Mouse (Mus musculus): ENCODE data around the gene Irf4. TPM values are rescaled to one million over a fixed set of nuclear protein-coding genes. Genes with fewer than 3 reads are reported as not detected.

Irf4 gene
- polyA plus RNA-seq, 1 experiment: 5.0 TPM

DNA sequence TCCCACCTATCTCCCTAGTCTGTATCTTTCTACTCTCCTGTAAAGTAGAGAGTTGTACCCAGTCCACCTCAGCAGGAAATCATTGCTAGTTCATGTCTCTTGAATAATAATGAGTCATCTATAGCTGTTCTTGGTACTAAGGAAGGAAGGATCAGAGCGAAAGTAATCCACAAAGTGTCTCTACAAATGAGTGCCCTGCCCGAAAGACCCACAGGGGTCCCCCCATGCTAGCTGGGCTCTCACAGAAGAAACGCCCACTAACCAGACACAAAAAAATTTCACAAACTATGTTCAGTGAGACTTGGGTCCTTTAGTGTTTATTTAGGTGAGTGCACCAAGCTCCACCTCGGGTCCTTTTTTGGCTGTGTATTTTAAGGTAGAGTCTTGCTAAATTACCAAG lies 5.0 kb downstream of the Irf4 start:
- no peaks in the 10 kb centered on the region; the same call in 1 of the 2 replicates for H3K4me1 ChIP-seq (ENCODE audit: control insufficient read depth, insufficient read depth, insufficient read length, low read length)
- no peak overlapping the region for H3K27ac ChIP-seq (ENCODE audit: insufficient read depth, low read depth, low read length)
- peaks cover 18% of the 10 kb centered on the region for H3K27me3 ChIP-seq (ENCODE audit: control insufficient read depth, insufficient read depth, low read length)
- WGBS: 78% methylated on average over 4 of the region's 4 CpGs
- TF ChIP-seq CTCF (IDR thresholded peaks at IDR 0.05; ENCODE audit: extremely low read depth, insufficient read length, insufficient replicate concordance, low read depth, low read length) (no peak), POLR2A (IDR thresholded peaks at IDR 0.05; ENCODE audit: low read depth, low read length) (no peak)
- H3K4me3 ChIP-seq (ENCODE audit: low read depth, low read length): no peak overlapping the region
- no peaks in the 10 kb centered on the region for H3K36me3 ChIP-seq (ENCODE audit: control insufficient read depth, insufficient read depth, low read length)

GRCm38 (mm10) chr13:30754825-30755476 lies 5.9 kb downstream of the Irf4 start:
- H3K36me3 ChIP-seq (ENCODE audit: control insufficient read depth, insufficient read depth, low read length): no peaks in the 10 kb centered on the region
- no peaks in the 10 kb centered on the region; the same call in 1 of the 2 replicates for H3K4me1 ChIP-seq (ENCODE audit: control insufficient read depth, insufficient read depth, insufficient read length, low read length)
- TF ChIP-seq CTCF (IDR thresholded peaks at IDR 0.05; ENCODE audit: extremely low read depth, insufficient read length, insufficient replicate concordance, low read depth, low read length) (no peak), POLR2A (IDR thresholded peaks at IDR 0.05; ENCODE audit: low read depth, low read length) (no peak)
- 56% methylated on average over 10 of the region's 10 CpGs for WGBS
- H3K27me3 ChIP-seq (ENCODE audit: control insufficient read depth, insufficient read depth, low read length): peaks cover 11% of the 10 kb centered on the region
- H3K27ac ChIP-seq (ENCODE audit: insufficient read depth, low read depth, low read length): no peak overlapping the region
- no peak overlapping the region for H3K4me3 ChIP-seq (ENCODE audit: low read depth, low read length)

DNA sequence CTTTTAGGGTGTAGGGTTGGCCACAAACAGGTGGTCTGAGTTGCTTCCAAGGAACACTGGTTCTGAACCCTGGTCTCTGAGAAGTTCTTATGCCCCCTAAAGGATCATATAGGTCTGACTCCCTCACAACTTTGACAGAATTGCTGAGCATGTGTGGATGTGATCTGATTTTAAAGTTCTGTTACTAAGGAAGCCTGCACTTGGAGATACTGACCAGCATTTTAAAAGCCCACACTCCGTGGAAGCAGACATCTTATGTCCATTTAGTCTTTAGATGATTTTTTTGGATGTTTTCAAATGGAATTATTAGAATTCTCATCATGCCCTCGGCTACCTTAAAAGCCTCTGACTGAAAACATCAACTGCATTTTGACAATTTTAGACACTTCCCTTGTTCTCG lies 6.6 kb downstream of the Irf4 start:
- 67% methylated on average over 3 of the region's 3 CpGs for WGBS
- TF ChIP-seq POLR2A (IDR thresholded peaks at IDR 0.05; ENCODE audit: low read depth, low read length) (no peak), CTCF (IDR thresholded peaks at IDR 0.05; ENCODE audit: extremely low read depth, insufficient read length, insufficient replicate concordance, low read depth, low read length) (no peak)
- Histone ChIP-seq H3K27ac (ENCODE audit: insufficient read depth, low read depth, low read length) (no peak overlapping the region), H3K27me3 (ENCODE audit: control insufficient read depth, insufficient read depth, low read length) (peaks cover 6% of the 10 kb centered on the region), H3K36me3 (ENCODE audit: control insufficient read depth, insufficient read depth, low read length) (no peaks in the 10 kb centered on the region), H3K4me1 (ENCODE audit: control insufficient read depth, insufficient read depth, insufficient read length, low read length) (no peaks in the 10 kb centered on the region; the same call in 1 of the 2 replicates), H3K4me3 (ENCODE audit: low read depth, low read length) (no peak overlapping the region)

DNA sequence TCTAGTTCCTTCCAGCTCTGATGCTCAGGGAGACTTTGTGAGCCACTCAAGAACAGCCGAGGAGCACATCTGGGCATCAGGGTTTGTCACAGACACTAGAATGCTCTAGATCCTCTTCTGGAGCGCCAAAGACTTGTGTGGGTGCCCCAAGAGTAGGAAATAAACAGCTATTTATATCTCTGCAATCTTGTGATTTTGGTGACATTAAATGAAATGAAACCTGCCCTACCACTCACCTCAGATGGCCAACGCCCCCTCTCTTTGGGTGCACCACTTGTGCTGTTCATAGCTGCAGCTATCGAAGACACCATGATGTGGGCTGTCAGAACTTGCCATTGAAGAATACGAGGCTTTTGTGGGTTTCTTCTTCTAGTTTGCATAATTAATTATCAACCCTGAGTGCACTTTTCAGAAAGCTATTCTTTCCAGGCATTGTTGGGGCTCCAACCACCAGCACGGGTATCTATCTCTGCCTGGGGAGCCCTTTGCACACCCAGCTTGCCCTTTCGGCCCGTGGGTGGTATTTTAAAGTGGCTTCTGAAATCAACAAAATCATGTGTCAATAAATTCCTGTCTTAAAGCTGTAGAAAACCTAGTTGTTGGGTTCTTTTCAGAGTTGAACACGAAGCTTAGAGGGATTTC lies 7.1 kb downstream of the Irf4 start:
- TF ChIP-seq POLR2A (IDR thresholded peaks at IDR 0.05; ENCODE audit: low read depth, low read length) (no peak), CTCF (IDR thresholded peaks at IDR 0.05; ENCODE audit: extremely low read depth, insufficient read length, insufficient replicate concordance, low read depth, low read length) (no peak)
- 70% methylated on average over 9 of the region's 9 CpGs for WGBS
- Histone ChIP-seq H3K27me3 (ENCODE audit: control insufficient read depth, insufficient read depth, low read length) (0 out of 2 replicates have a peak, but pooled peaks cover 2% of the 10 kb centered on the region), H3K4me1 (ENCODE audit: control insufficient read depth, insufficient read depth, insufficient read length, low read length) (no peaks in the 10 kb centered on the region; the same call in 1 of the 2 replicates), H3K36me3 (ENCODE audit: control insufficient read depth, insufficient read depth, low read length) (no peaks in the 10 kb centered on the region), H3K27ac (ENCODE audit: insufficient read depth, low read depth, low read length) (no peak overlapping the region), H3K4me3 (ENCODE audit: low read depth, low read length) (no peak overlapping the region)

GRCm38 (mm10) chr13:30757264-30757900 lies 8.4 kb downstream of the Irf4 start:
- Histone ChIP-seq H3K4me3 (ENCODE audit: low read depth, low read length) (no peak overlapping the region), H3K27me3 (ENCODE audit: control insufficient read depth, insufficient read depth, low read length) (no peaks in the 10 kb centered on the region), H3K27ac (ENCODE audit: insufficient read depth, low read depth, low read length) (no peak overlapping the region), H3K4me1 (ENCODE audit: control insufficient read depth, insufficient read depth, insufficient read length, low read length) (no peaks in the 10 kb centered on the region; the same call in 1 of the 2 replicates), H3K36me3 (ENCODE audit: control insufficient read depth, insufficient read depth, low read length) (no peaks in the 10 kb centered on the region)
- TF ChIP-seq CTCF (IDR thresholded peaks at IDR 0.05; ENCODE audit: extremely low read depth, insufficient read length, insufficient replicate concordance, low read depth, low read length) (no peak), POLR2A (IDR thresholded peaks at IDR 0.05; ENCODE audit: low read depth, low read length) (no peak)
- 74% methylated on average over 14 of the region's 14 CpGs for whole genome bisulfite sequencing

GRCm38 (mm10) chr13:30758789-30759381 lies 9.9 kb downstream of the Irf4 start:
- no peak overlapping the region for H3K27ac ChIP-seq (ENCODE audit: insufficient read depth, low read depth, low read length)
- H3K4me1 ChIP-seq (ENCODE audit: control insufficient read depth, insufficient read depth, insufficient read length, low read length): no peaks in the 10 kb centered on the region; the same call in 1 of the 2 replicates
- TF ChIP-seq POLR2A (IDR thresholded peaks at IDR 0.05; ENCODE audit: low read depth, low read length) (no peak), CTCF (IDR thresholded peaks at IDR 0.05; ENCODE audit: extremely low read depth, insufficient read length, insufficient replicate concordance, low read depth, low read length) (no peak)
- H3K36me3 ChIP-seq (ENCODE audit: control insufficient read depth, insufficient read depth, low read length): no peaks in the 10 kb centered on the region
- WGBS: 76% methylated on average over 11 of the region's 11 CpGs
- no peaks in the 10 kb centered on the region for H3K27me3 ChIP-seq (ENCODE audit: control insufficient read depth, insufficient read depth, low read length)
- H3K4me3 ChIP-seq (ENCODE audit: low read depth, low read length): no peak overlapping the region

Data from small intestine, adult 2 months (tissue).